Mouse (Mus musculus) ES-E14 (cell line): Measurements from ENCODE around the gene Tacr2. TPM values are rescaled to one million over a fixed set of nuclear protein-coding genes. Genes with fewer than 3 reads are reported as not detected.

ENCODE experiments used
- DNase-seq: peaks from one replicate; pipeline ENCODE4 v3.0.0-alpha.2; 2013; ENCODE audit warnings: low read depth, low spot score
- H3K27ac ChIP-seq: 2 replicates; pipeline ENCODE4 v1.5.1; 2012; ENCODE audit warnings: low read depth, mild to moderate bottlenecking, low read length, moderate library complexity, mixed read lengths; ENCODE audit not compliant: poor library complexity, insufficient read depth, severe bottlenecking
- H3K36me3 ChIP-seq: 2 replicates; pipeline ENCODE4 v1.6.1; 2012; ENCODE audit warnings: mild to moderate bottlenecking, low read length, moderate library complexity, mixed read lengths; ENCODE audit not compliant: control insufficient read depth, poor library complexity, insufficient read depth, severe bottlenecking
- H3K4me1 ChIP-seq, 2 experiments: fragments of 150-350 bp in 1 of 2; sonication (generic) in 1 of 2; 2 replicates each; pipeline ENCODE4 v1.6.1; 2012; ENCODE audit warnings: low read length in 2 of 2, mild to moderate bottlenecking in 1 of 2, mixed read lengths in 1 of 2; ENCODE audit not compliant: control insufficient read depth in 2 of 2, insufficient read depth in 2 of 2, poor library complexity in 1 of 2
- H3K4me3 ChIP-seq, 2 experiments: fragments of 150-350 bp in 1 of 2; sonication (generic) in 1 of 2; 2 replicates each; pipeline ENCODE4 v1.5.1; 2012; ENCODE audit warnings: low read length in 2 of 2, low read depth in 1 of 2, mild to moderate bottlenecking in 1 of 2, mixed read lengths in 1 of 2; ENCODE audit not compliant: insufficient read depth in 1 of 2, poor library complexity in 1 of 2, severe bottlenecking in 1 of 2
- H3K9ac ChIP-seq: 2 replicates; pipeline ENCODE4 v1.6.1; 2012; ENCODE audit warnings: low read depth, mild to moderate bottlenecking, low read length, mixed read lengths; ENCODE audit not compliant: poor library complexity, insufficient read depth, severe bottlenecking
- H3K9me3 ChIP-seq: fragments of 150-350 bp; sonication (generic); 2 replicates; pipeline ENCODE4 v1.6.1; 2012; ENCODE audit warnings: low read depth, mild to moderate bottlenecking, low read length; ENCODE audit not compliant: control insufficient read depth, insufficient read depth
- CHD2 ChIP-seq: IDR thresholded peaks from 2 replicates; pipeline ENCODE4 v1.6.1; 2014; ENCODE audit warnings: mild to moderate bottlenecking, low read depth, low read length, inconsistent platforms
- HCFC1 ChIP-seq: IDR thresholded peaks from 2 replicates; pipeline ENCODE4 v1.6.1; 2012; ENCODE audit warnings: low read length, inconsistent platforms, borderline replicate concordance; ENCODE audit not compliant: insufficient read depth
- MAFK ChIP-seq: IDR thresholded peaks from 2 replicates; pipeline ENCODE4 v1.6.1; 2014; ENCODE audit warnings: mild to moderate bottlenecking, low read depth, low read length, inconsistent platforms; ENCODE audit not compliant: insufficient read depth
- ZC3H11A ChIP-seq: IDR thresholded peaks from 2 replicates; pipeline ENCODE4 v1.6.1; 2012; ENCODE audit warnings: low read depth, mild to moderate bottlenecking, inconsistent platforms, low read length, borderline replicate concordance
- ZNF384 ChIP-seq: IDR thresholded peaks from 2 replicates; pipeline ENCODE4 v1.6.1; 2012; ENCODE audit warnings: low read depth, low read length, inconsistent platforms
- in situ Hi-C, 2 experiments: fragments of 600-800 bp; cut with MboI; formaldehyde crosslinking; loops; one replicate each; pipeline ENCODE4 v1.15.1; 2025; ENCODE audit warnings: low sequenced_read_pairs in 2 of 2, inconsistent platforms in 1 of 2; ENCODE audit not compliant: unreplicated experiment in 2 of 2
- total RNA-seq: library from RNA; depleted of rRNA; stranded (reverse); fragments of 300-350 nt; gene quantifications from 2 replicates; pipeline ENCODE4 v1.2.3, GENCODE M21; 2012

Gene Tacr2
- total RNA-seq, 1 experiment = 0.18 TPM

GRCm38 (mm10) chr10:62300006-62300827 lies 48.0 kb downstream of the Tacr2 start:
- Histone ChIP-seq H3K9me3 (no peaks in the 10 kb centered on the region), H3K4me1 (peaks cover 0 to 7% of the 10 kb centered on the region in 2 experiments; a peak in 1 of 4 replicates), H3K27ac (no peak overlapping the region), H3K9ac (no peak overlapping the region; the same call in 1 of the 2 replicates), H3K4me3 (no peak overlapping the region), H3K36me3 (no peaks in the 10 kb centered on the region)
- TF ChIP-seq CHD2 = no peak
- TF ChIP-seq HCFC1 = no peak
- no peak for TF ChIP-seq ZC3H11A
- no peak for TF ChIP-seq MAFK
- no peak for DNase-seq
- in situ Hi-C loops = no loop called here

GRCm38 (mm10) chr10:62305090-62305489 lies 52.9 kb downstream of the Tacr2 start:
- Histone ChIP-seq H3K4me1 (no peaks in the 10 kb centered on the region), H3K27ac (no peak overlapping the region)
- in situ Hi-C loops = no loop called here

GRCm38 (mm10) chr10:62306483-62306882 lies 54.2 kb downstream of the Tacr2 start:
- TF ChIP-seq CHD2 = no peak
- no peak for TF ChIP-seq ZC3H11A
- TF ChIP-seq ZNF384 = no peak
- TF ChIP-seq HCFC1 = no peak
- TF ChIP-seq MAFK = no peak

More at GRCm38 (mm10) chr10:62305090-62305489, 52.9 kb downstream of the Tacr2 start:
- Histone ChIP-seq H3K9me3 (no peaks in the 10 kb centered on the region), H3K36me3 (no peaks in the 10 kb centered on the region), H3K4me3 (no peak overlapping the region), H3K9ac (no peak overlapping the region)
- TF ChIP-seq MAFK (no peak), ZC3H11A (no peak), CHD2 (no peak)
- no peak for DNase-seq

GRCm38 (mm10) chr10:62308896-62309491 lies 56.8 kb downstream of the Tacr2 start:
- Histone ChIP-seq H3K4me3 (no peak overlapping the region), H3K4me1 (peaks cover 0 to 14% of the 10 kb centered on the region in 2 experiments; a peak in 3 of 4 replicates), H3K9ac (no peak overlapping the region), H3K27ac (no peak overlapping the region), H3K36me3 (no peaks in the 10 kb centered on the region), H3K9me3 (no peaks in the 10 kb centered on the region)
- no peak for DNase-seq
- no peak for TF ChIP-seq ZNF384
- TF ChIP-seq HCFC1 = no peak
- no peak for TF ChIP-seq MAFK
- no peak for TF ChIP-seq CHD2
- no peak for TF ChIP-seq ZC3H11A
- in situ Hi-C loops = no loop called here

More at GRCm38 (mm10) chr10:62306483-62306882, 54.2 kb downstream of the Tacr2 start:
- H3K4me1 ChIP-seq = peaks cover 0 to 4% of the 10 kb centered on the region in 2 experiments; a peak in 2 of 4 replicates
- DNase-seq = no peak
- in situ Hi-C loops = no loop called here
- H3K9ac ChIP-seq = no peak overlapping the region
- no peaks in the 10 kb centered on the region for H3K9me3 ChIP-seq
- no peak overlapping the region for H3K4me3 ChIP-seq
- H3K27ac ChIP-seq = no peak overlapping the region
- no peaks in the 10 kb centered on the region for H3K36me3 ChIP-seq
